In the genomic region with DNA sequence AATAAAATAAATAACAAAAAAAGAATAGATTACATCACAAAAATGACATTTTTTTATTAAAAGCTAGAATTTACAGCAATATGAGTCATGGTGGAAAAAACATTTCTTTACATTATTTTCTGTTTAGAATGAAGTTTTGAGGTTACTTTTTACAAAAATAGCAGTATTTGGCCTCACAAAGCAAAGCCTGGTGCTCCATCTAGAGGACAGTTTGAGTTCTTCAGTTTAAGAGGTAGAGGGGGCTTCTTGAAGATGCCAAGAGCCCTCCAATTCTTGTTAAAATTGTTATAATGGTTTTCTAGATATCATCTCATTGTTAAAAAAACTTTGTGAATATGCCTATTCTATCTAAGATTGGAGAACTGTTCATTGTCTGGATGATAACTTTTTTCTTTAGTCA, we compare ENCODE assay signal across 15 mouse cellular contexts. TPM values are rescaled to one million over a fixed set of nuclear protein-coding genes. Genes with fewer than 3 reads are reported as not detected.
DNase-seq lines count a peak whose midpoint lies in the region; ATAC-seq and TF ChIP-seq lines count a peak whose summit lies in the region.
"Had no signal": no experiment of that assay in that cellular context is flagged by ENCODE, and none has a peak within 500 bp of the region (broad histone marks: within the 10 kb centered on the region; RNA-seq: fewer than 3 reads in every experiment).

No protein-coding gene starts in this region.

- TF ChIP-seq EP300 in lung, postnatal 0 days (IDR thresholded peaks at IDR 0.05) = no peak

- H3K9ac ChIP-seq in lung, postnatal 0 days (replicated peaks; ENCODE audit: low read depth) = no peak overlapping the region
- H3K9ac ChIP-seq: intestine, embryonic 15.5 days; limb, embryonic 13.5 days had no signal

- intact Hi-C loops in gastrocnemius, adult 2 months (cut with DNase I) = no loop called here

- no peaks in the 10 kb centered on the region for H3K27me3 ChIP-seq in lung, postnatal 0 days (replicated peaks; ENCODE audit: insufficient read depth, low read length)
- H3K27me3 ChIP-seq: intestine, embryonic 15.5 days; limb, embryonic 13.5 days had no signal

- no peak overlapping the region for H3K27ac ChIP-seq in gastrocnemius, adult 2 months
- no peak overlapping the region for H3K27ac ChIP-seq in lung, postnatal 0 days (ENCODE audit: low read length)
- H3K27ac ChIP-seq: intestine, embryonic 15.5 days; limb, embryonic 13.5 days had no signal

- no peak overlapping the region for H3K4me2 ChIP-seq in lung, postnatal 0 days (replicated peaks; ENCODE audit: low read depth, low read length)
- H3K4me2 ChIP-seq: intestine, embryonic 15.5 days; limb, embryonic 13.5 days had no signal

- no peak for ATAC-seq in lung, postnatal 0 days
- peak; percentile 50; the same call in 1 of the 2 replicates for ATAC-seq in common myeloid progenitor, adult 5-6 weeks (replicated peaks; ENCODE audit: low read depth, poor library complexity, severe bottlenecking)
- ATAC-seq: intestine, embryonic 15.5 days had no signal

- H3K4me3 ChIP-seq in gastrocnemius, adult 2 months = no peak overlapping the region
- no peak overlapping the region for H3K4me3 ChIP-seq in lung, postnatal 0 days (ENCODE audit: low read depth, low read length)
- H3K4me3 ChIP-seq: intestine, embryonic 15.5 days; limb, embryonic 13.5 days; myocyte had no signal

- TF ChIP-seq CTCF in gastrocnemius, adult 2 months (IDR thresholded peaks at IDR 0.05) = peak; percentile 57
- peak; percentile 64 for TF ChIP-seq CTCF in lung, postnatal 0 days (IDR thresholded peaks at IDR 0.05)

- no peaks in the 10 kb centered on the region for H3K9me3 ChIP-seq in lung, postnatal 0 days (ENCODE audit: low read length)
- H3K9me3 ChIP-seq: intestine, embryonic 15.5 days; limb, embryonic 13.5 days had no signal

- no peak for DNase-seq in gastrocnemius, adult 2 months
- no peak for DNase-seq in gastrocnemius, postnatal 25 days
- DNase-seq in lung, postnatal 0 days (ENCODE audit: low spot score) = peak; percentile 30
- no peak for DNase-seq in lung, adult 18-20 months
- peak; percentile 8 for DNase-seq in ES-CJ7 (ENCODE audit: low read depth, low spot score)
- no peak for DNase-seq in ovary, postnatal 10 days (ENCODE audit: low spot score)
- DNase-seq in layer of hippocampus, postnatal 14 days (ENCODE audit: low spot score in 2 of 2) = no peak
- DNase-seq: adrenal gland, postnatal 14 days; cerebellum, adult 8-10 months; gastrocnemius, postnatal 10 days; lung, postnatal 4 days had no signal

- H3K36me3 ChIP-seq in lung, postnatal 0 days (ENCODE audit: insufficient read depth, low read length) = no peaks in the 10 kb centered on the region
- H3K36me3 ChIP-seq: intestine, embryonic 15.5 days; limb, embryonic 13.5 days had no signal

- no peaks in the 10 kb centered on the region for H3K4me1 ChIP-seq in lung, postnatal 0 days (ENCODE audit: insufficient read depth, low read depth, low read length)
- H3K4me1 ChIP-seq: intestine, embryonic 15.5 days had no signal

RNA-seq across cellular contexts. Expression of a gene that starts 13.4 kb away (rescaled TPM):
- under 1 TPM; 0.05 to 0.06 TPM for total RNA-seq in gastrocnemius, adult 2 months (2021)
- not detected for total RNA-seq in gastrocnemius, postnatal 25 days (2021)
- polyA plus RNA-seq in lung, postnatal 0 days (2015; fragmentation: Nextera tagmentation; extraction: Ambion mirVana) = 0.01 and 0.02 TPM in 2 replicates
- total RNA-seq in common myeloid progenitor, adult 5-6 weeks (2017) = 0.41 and 0.49 TPM in 2 replicates
- total RNA-seq in layer of hippocampus, postnatal 14 days (2021) = 1 to 10 TPM in 1 of 2 experiments, under 1 TPM in 1; 0.91 to 1.1 TPM

Comparison
In these comparisons a context has a peak if more than half of its experiments do, and no peak if none do; other contexts are left out.
1. DNase-seq: peak in lung, postnatal 0 days (single experiment) and ES-CJ7 (single experiment); none in gastrocnemius, adult 2 months (single experiment), gastrocnemius, postnatal 25 days (single experiment), lung, adult 18-20 months (0 of 2), ovary, postnatal 10 days (single experiment) and layer of hippocampus, postnatal 14 days (0 of 2).